Mouse (Mus musculus) liver, adult 2 months (tissue): ENCODE data around the gene Hist1h2af.

Experiments
- CTCF ChIP-seq: fragments of 200-500 bp; IDR thresholded peaks from 2 replicates; pipeline ENCODE4 v1.5.1; 2011; ENCODE audit warnings: low read depth, low read length, control low read depth
- POLR2A ChIP-seq: fragments of 200-500 bp; IDR thresholded peaks from 2 replicates; pipeline ENCODE4 v1.6.1; 2011; ENCODE audit warnings: low read length, control low read depth; ENCODE audit not compliant: insufficient read depth; ENCODE audit errors: extremely low read depth

DNA sequence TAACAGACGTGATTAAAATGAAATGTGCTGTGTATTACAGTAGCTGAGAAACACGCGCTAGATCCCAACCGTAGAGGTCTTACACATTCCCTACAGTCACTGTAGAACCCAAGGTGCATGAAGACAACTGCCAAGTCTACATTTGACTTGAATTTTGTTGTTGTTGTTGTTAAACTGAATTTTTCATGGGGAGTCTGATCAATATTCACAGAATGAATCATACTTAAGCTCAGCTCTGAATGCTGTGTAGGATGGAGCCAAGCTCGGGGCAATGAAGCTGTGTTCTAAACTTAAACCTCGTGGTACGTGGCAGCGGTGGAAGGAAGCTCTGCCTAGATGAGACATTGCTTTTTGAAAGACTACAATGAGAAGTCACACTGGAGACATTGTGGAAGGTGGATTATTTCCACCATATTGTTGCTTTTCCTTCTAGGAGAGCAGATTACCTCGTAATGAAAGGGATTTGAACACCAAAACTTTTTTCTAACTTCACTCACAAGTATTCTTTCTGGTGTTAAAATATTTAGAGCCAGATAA, 31.6 kb upstream of the Hist1h2af start:
- no peak for TF ChIP-seq CTCF
- TF ChIP-seq POLR2A, result no peak
